14 mouse cellular contexts compared by ENCODE assay signal in genomic region chr16:87318998-87319397, GRCm38 (mm10). TPM values are rescaled to one million over a fixed set of nuclear protein-coding genes. Genes with fewer than 3 reads are reported as not detected.
DNase-seq lines count a peak whose midpoint lies in the region; ATAC-seq and TF ChIP-seq lines count a peak whose summit lies in the region.
"Had no signal": no experiment of that assay in that cellular context is flagged by ENCODE, and none has a peak within 500 bp of the region (broad histone marks: within the 10 kb centered on the region; RNA-seq: fewer than 3 reads in every experiment).

No protein-coding gene starts in this region.

- H3K36me3 ChIP-seq in forebrain, embryonic 14.5 days (ENCODE audit: control insufficient read depth, insufficient read depth, low read length): no peaks in the 10 kb centered on the region
- H3K36me3 ChIP-seq in forebrain, embryonic 10.5 days (replicated peaks): no peaks in the 10 kb centered on the region
- no peaks in the 10 kb centered on the region for H3K36me3 ChIP-seq in neural tube, embryonic 11.5 days (ENCODE audit: control insufficient read depth, insufficient read depth, low read length)
- no peaks in the 10 kb centered on the region for H3K36me3 ChIP-seq in midbrain, embryonic 14.5 days (ENCODE audit: control insufficient read depth, insufficient read depth, low read length)
- H3K36me3 ChIP-seq in stomach, postnatal 0 days (ENCODE audit: control insufficient read depth, insufficient read depth, low read length): no peaks in the 10 kb centered on the region
- H3K36me3 ChIP-seq in heart, adult 2 months (ENCODE audit: control insufficient read depth, insufficient read depth, low read length): no peaks in the 10 kb centered on the region

- no peak overlapping the region for H3K9ac ChIP-seq in forebrain, embryonic 14.5 days (ENCODE audit: low read length)
- H3K9ac ChIP-seq in neural tube, embryonic 11.5 days (ENCODE audit: low read length): no peak overlapping the region
- H3K9ac ChIP-seq in midbrain, embryonic 14.5 days (replicated peaks; ENCODE audit: low read length): no peak overlapping the region
- no peak overlapping the region for H3K9ac ChIP-seq in stomach, postnatal 0 days (ENCODE audit: low read length)
- no peak overlapping the region for H3K9ac ChIP-seq in heart, adult 2 months (ENCODE audit: low read depth, low read length)
- H3K9ac ChIP-seq: liver, embryonic 14.5 days had no signal

- no peak for TF ChIP-seq EP300 in stomach, postnatal 0 days (optimal IDR thresholded peaks at IDR 0.05)
- no peak for TF ChIP-seq EP300 in heart, adult 2 months (IDR thresholded peaks at IDR 0.05; ENCODE audit: insufficient read depth, low read depth, low read length)

- 47% methylated on average over 5 of the region's 5 CpGs for WGBS in forebrain, embryonic 14.5 days
- WGBS in forebrain, embryonic 10.5 days: 66% methylated on average over 5 of the region's 5 CpGs
- 53% methylated on average over 5 of the region's 5 CpGs for WGBS in neural tube, embryonic 11.5 days
- WGBS in midbrain, embryonic 14.5 days: 22% methylated on average over 5 of the region's 5 CpGs
- WGBS in stomach, postnatal 0 days: 73% methylated on average over 5 of the region's 5 CpGs
- 82% methylated on average over 5 of the region's 5 CpGs for WGBS in heart, adult 2 months

- intact Hi-C loops in heart, adult 2 months (cut with DNase I): no loop called here

- no peak overlapping the region for H3K4me2 ChIP-seq in forebrain, embryonic 14.5 days (ENCODE audit: low read length)
- no peak overlapping the region for H3K4me2 ChIP-seq in neural tube, embryonic 11.5 days (ENCODE audit: low read depth)
- H3K4me2 ChIP-seq in midbrain, embryonic 14.5 days (ENCODE audit: low read length): no peak overlapping the region
- no peak overlapping the region for H3K4me2 ChIP-seq in stomach, postnatal 0 days (replicated peaks; ENCODE audit: low read depth)
- H3K4me2 ChIP-seq: heart, embryonic 11.5 days had no signal

- no peaks in the 10 kb centered on the region for H3K27me3 ChIP-seq in forebrain, embryonic 14.5 days (replicated peaks; ENCODE audit: control insufficient read depth, insufficient read depth, low read length)
- no peaks in the 10 kb centered on the region for H3K27me3 ChIP-seq in forebrain, embryonic 10.5 days (ENCODE audit: poor library complexity, severe bottlenecking)
- H3K27me3 ChIP-seq in neural tube, embryonic 11.5 days (ENCODE audit: control insufficient read depth, insufficient read depth, low read length): no peaks in the 10 kb centered on the region
- no peaks in the 10 kb centered on the region for H3K27me3 ChIP-seq in midbrain, embryonic 14.5 days (ENCODE audit: control insufficient read depth, insufficient read depth, low read length)
- no peaks in the 10 kb centered on the region for H3K27me3 ChIP-seq in stomach, postnatal 0 days (ENCODE audit: control insufficient read depth, insufficient read depth, low read length)
- H3K27me3 ChIP-seq in heart, adult 2 months (ENCODE audit: control insufficient read depth, insufficient read depth, low read length): no peaks in the 10 kb centered on the region

- TF ChIP-seq CTCF in stomach, postnatal 0 days (IDR thresholded peaks at IDR 0.05; ENCODE audit: low read depth): no peak
- no peak for TF ChIP-seq CTCF in heart, adult 2 months (IDR thresholded peaks at IDR 0.05)

- H3K27ac ChIP-seq in forebrain, embryonic 14.5 days (ENCODE audit: low read depth, low read length): no peak overlapping the region
- H3K27ac ChIP-seq in forebrain, embryonic 10.5 days: no peak overlapping the region
- no peak overlapping the region for H3K27ac ChIP-seq in neural tube, embryonic 11.5 days (ENCODE audit: low read depth, low read length)
- H3K27ac ChIP-seq in midbrain, embryonic 14.5 days (replicated peaks; ENCODE audit: low read depth, low read length): no peak overlapping the region
- H3K27ac ChIP-seq in stomach, postnatal 0 days (replicated peaks): no peak overlapping the region
- H3K27ac ChIP-seq in heart, adult 2 months: no peak overlapping the region
- H3K27ac ChIP-seq: liver, embryonic 14.5 days had no signal

- peak; percentile 64 for ATAC-seq in forebrain, embryonic 14.5 days
- peak; percentile 49 for ATAC-seq in neural tube, embryonic 11.5 days (ENCODE audit: insufficient read depth, low FRiP score, low TSS enrichment)
- peak; percentile 60; the same call in 1 of the 2 replicates for ATAC-seq in midbrain, embryonic 14.5 days (ENCODE audit: low FRiP score, low TSS enrichment)
- ATAC-seq in stomach, postnatal 0 days (ENCODE audit: low FRiP score, low TSS enrichment): no peak

- no peak overlapping the region for H3K4me3 ChIP-seq in forebrain, embryonic 14.5 days (ENCODE audit: low read depth, low read length)
- H3K4me3 ChIP-seq in forebrain, embryonic 10.5 days: no peak overlapping the region
- no peak overlapping the region for H3K4me3 ChIP-seq in neural tube, embryonic 11.5 days (ENCODE audit: low read depth, low read length)
- no peak overlapping the region for H3K4me3 ChIP-seq in midbrain, embryonic 14.5 days (replicated peaks; ENCODE audit: low read depth, low read length)
- H3K4me3 ChIP-seq in stomach, postnatal 0 days (ENCODE audit: low read depth, low read length): no peak overlapping the region
- no peak overlapping the region for H3K4me3 ChIP-seq in heart, adult 2 months
- H3K4me3 ChIP-seq: erythroblast, embryonic 14.5 days had no signal

- no peaks in the 10 kb centered on the region for H3K9me3 ChIP-seq in forebrain, embryonic 14.5 days (replicated peaks; ENCODE audit: control insufficient read depth, low read length)
- no peaks in the 10 kb centered on the region for H3K9me3 ChIP-seq in forebrain, embryonic 10.5 days
- H3K9me3 ChIP-seq in neural tube, embryonic 11.5 days (ENCODE audit: control insufficient read depth, low read length): no peaks in the 10 kb centered on the region
- no peaks in the 10 kb centered on the region for H3K9me3 ChIP-seq in midbrain, embryonic 14.5 days (ENCODE audit: control insufficient read depth, low read length)
- no peaks in the 10 kb centered on the region for H3K9me3 ChIP-seq in stomach, postnatal 0 days (ENCODE audit: control insufficient read depth, low read length)

- H3K4me1 ChIP-seq in forebrain, embryonic 14.5 days (ENCODE audit: control insufficient read depth, insufficient read depth, low read length): 0 out of 2 replicates have a peak, but pooled peaks cover 7% of the 10 kb centered on the region
- peaks cover 22% of the 10 kb centered on the region for H3K4me1 ChIP-seq in forebrain, embryonic 10.5 days
- no peaks in the 10 kb centered on the region for H3K4me1 ChIP-seq in neural tube, embryonic 11.5 days (ENCODE audit: control insufficient read depth, insufficient read depth, low read length)
- peaks cover 15% of the 10 kb centered on the region for H3K4me1 ChIP-seq in midbrain, embryonic 14.5 days (ENCODE audit: control insufficient read depth, insufficient read depth, low read length)
- no peaks in the 10 kb centered on the region for H3K4me1 ChIP-seq in stomach, postnatal 0 days (replicated peaks; ENCODE audit: control insufficient read depth, insufficient read depth)
- peaks cover 2% of the 10 kb centered on the region for H3K4me1 ChIP-seq in heart, adult 2 months (ENCODE audit: control insufficient read depth, insufficient read depth, low read length)

- no peak for DNase-seq in forebrain, embryonic 14.5 days (ENCODE audit: low spot score)
- DNase-seq in forebrain, embryonic 10.5 days (ENCODE audit: extremely low spot score, low spot score): no peak
- no peak for DNase-seq in neural tube, embryonic 11.5 days (ENCODE audit: low spot score)
- no peak for DNase-seq in neural tube, embryonic 10.5 days (ENCODE audit: extremely low spot score, low spot score)
- DNase-seq in midbrain, embryonic 14.5 days: peak; percentile 53
- DNase-seq in stomach, postnatal 0 days (ENCODE audit: low spot score): no peak
- DNase-seq in kidney, adult 9 months: no peak
- no peak for DNase-seq in heart, adult 2 months
- DNase-seq: adrenal gland, adult 2 months; cerebellum, postnatal 25 days; thymus, postnatal 4 days had no signal

- TF ChIP-seq POLR2A in heart, adult 2 months (IDR thresholded peaks at IDR 0.05; ENCODE audit: insufficient read depth, low read depth, low read length): no peak

- no peaks in the 10 kb centered on the region for H3K79me2 ChIP-seq in heart, adult 2 months (replicated peaks; ENCODE audit: control insufficient read depth, insufficient read depth, low read length)

RNA-seq across cellular contexts. Expression of gene N6amt1, which starts 35.0 kb away (rescaled TPM):
- 13.3 and 13.9 TPM in 2 replicates for polyA plus RNA-seq in forebrain, embryonic 14.5 days (2014; fragmentation: Nextera tagmentation; extraction: Ambion mirVana)
- polyA plus RNA-seq in forebrain, embryonic 10.5 days (2016; fragmentation: Nextera tagmentation; extraction: Ambion mirVana): 19.0 and 21.7 TPM in 2 replicates
- 13.8 and 18.4 TPM in 2 replicates for polyA plus RNA-seq in neural tube, embryonic 11.5 days (2014; fragmentation: Nextera tagmentation; extraction: Ambion mirVana)
- polyA plus RNA-seq in midbrain, embryonic 14.5 days (2014; fragmentation: Nextera tagmentation; extraction: Ambion mirVana): 18.7 and 19.5 TPM in 2 replicates
- 19.9 and 20.1 TPM in 2 replicates for polyA plus RNA-seq in stomach, postnatal 0 days (2015; fragmentation: Nextera tagmentation; extraction: Ambion mirVana)
- total RNA-seq in heart, adult 2 months (2021): 10 to 100 TPM; 16.8 to 19.0 TPM
- 9.8 and 14.1 TPM in 2 replicates for polyA plus RNA-seq in heart, adult 2 months (2012; rRNA removed)
